Mouse (Mus musculus) liver, embryonic 18 days (tissue): ENCODE data around the gene Ptpn1. TPM values are rescaled to one million over a fixed set of nuclear protein-coding genes. Genes with fewer than 3 reads are reported as not detected.

Source experiments
- polyA plus RNA-seq: library from polyadenylated mRNA; depleted of rRNA; stranded (reverse); fragments of >200 nt; gene quantifications from 2 replicates; pipeline ENCODE4 v1.2.3, GENCODE M21; 2012; rRNA removed

The Ptpn1 gene
- 12.1 and 13.4 TPM in 2 replicates for polyA plus RNA-seq

DNA sequence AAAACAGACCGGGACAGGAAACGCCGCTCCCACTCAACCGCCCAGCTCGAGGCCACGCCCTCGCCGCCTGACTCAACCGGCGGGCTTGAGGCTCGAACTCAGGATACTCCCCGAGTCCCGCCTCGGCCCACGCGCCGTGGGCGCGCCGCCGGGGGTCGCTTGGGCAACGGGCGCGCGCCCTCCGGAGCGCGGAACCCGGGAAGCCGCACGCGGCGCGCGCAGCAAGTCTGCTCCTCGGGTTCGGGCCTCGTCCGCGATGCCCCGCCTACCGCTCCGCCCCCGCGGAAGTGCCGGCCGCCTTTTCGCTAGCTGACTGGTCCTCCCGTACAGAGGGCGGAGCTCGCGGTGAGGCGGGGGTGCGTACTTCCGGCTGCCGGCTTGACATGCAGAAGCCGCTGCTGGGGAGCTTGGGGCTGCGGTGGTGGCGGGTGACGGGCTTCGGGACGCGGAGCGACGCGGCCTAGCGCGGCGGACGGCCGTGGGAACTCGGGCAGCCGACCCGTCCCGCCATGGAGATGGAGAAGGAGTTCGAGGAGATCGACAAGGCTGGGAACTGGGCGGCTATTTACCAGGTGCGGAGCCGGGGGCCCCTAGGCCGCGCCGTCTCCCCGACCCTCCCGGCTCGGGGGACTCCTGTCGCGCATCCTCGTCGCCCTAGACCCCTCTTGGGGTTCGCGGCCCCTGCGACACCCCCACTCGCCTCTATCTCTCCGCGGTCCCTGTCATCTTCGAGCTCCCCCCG lies at the start of gene Ptpn1:
Ptpn1 (plus strand) TSS at position 73 of the 742 bp plus-strand sequence.

DNA sequence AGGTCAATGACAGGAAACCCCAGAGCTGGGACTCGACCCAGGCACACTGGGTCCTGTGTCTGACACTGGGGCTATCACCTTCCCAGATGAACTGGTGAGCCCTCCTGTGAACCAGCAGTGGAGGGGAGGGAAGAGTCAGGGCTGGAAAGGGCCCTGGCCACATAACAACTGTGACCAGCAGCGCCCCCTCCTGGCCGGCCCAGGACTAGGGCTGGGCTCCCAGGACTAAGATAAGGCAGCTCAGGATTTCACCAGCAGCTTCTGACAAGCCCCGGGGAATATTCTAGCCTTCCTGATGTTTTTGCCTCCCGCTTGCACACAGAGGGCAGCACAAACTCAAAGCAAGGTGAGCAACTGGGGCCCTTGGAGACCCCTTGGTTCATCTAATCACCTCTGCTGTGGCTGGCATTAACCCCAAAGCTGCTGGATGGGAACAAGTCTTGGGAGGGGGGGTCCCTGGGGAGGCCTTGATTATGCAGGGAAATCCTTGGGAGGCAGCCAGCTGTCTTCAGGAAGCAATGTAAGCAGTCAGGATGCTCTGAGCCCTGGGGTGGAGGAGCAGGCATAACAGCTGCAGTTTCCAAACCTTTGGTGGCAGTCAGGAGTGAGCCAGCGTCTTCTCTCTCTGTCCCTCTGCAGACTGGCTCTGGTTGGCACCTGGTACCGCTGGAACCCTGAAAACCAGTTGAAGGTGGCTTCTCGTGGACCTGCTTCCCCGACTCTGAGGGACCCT lies 78.2 kb downstream of the Ptpn1 start, which contains the start of gene Ripor3:
Ripor3 (minus strand) TSS at position 683 of the 733 bp plus-strand sequence.

Other genes with a start within 250 kb of the Ptpn1 start
- 41.0 and 43.4 TPM in 2 replicates for gene Cebpb, start 243.1 kb upstream of the Ptpn1 start, polyA plus RNA-seq
- gene Tmem189, start 242.2 kb upstream of the Ptpn1 start, polyA plus RNA-seq, result 14.8 and 16.0 TPM in 2 replicates
- gene Ripor3, start 78.6 kb downstream of the Ptpn1 start, polyA plus RNA-seq, result 2.8 and 3.5 TPM in 2 replicates
- 2.8 TPM in 2 replicates for gene Pard6b, start 148.9 kb downstream of the Ptpn1 start, polyA plus RNA-seq